Mouse (Mus musculus) MEL (cell line): Measurements from ENCODE around the gene Mpzl1. TPM values are rescaled to one million over a fixed set of nuclear protein-coding genes. Genes with fewer than 3 reads are reported as not detected.

ENCODE experiments used
- DNase-seq: peaks from one replicate; pipeline ENCODE4 v3.0.0; 2011; ENCODE audit warnings: low read depth, low spot score
- H3K27ac ChIP-seq: 2 replicates; pipeline ENCODE4 v1.5.1; 2012; ENCODE audit warnings: low read depth, mild to moderate bottlenecking, control low read depth, low read length, moderate library complexity; ENCODE audit not compliant: control insufficient read depth
- H3K27me3 ChIP-seq, 2 experiments: fragments of 150-350 bp in 1 of 2; sonication (generic) in 1 of 2; 2 replicates each; pipeline ENCODE4 v1.6.1; 2012; ENCODE audit warnings: low read length in 2 of 2, mild to moderate bottlenecking in 2 of 2, improper control_type of control experiment in 1 of 2, moderate library complexity in 1 of 2; ENCODE audit not compliant: insufficient read depth in 2 of 2, control insufficient read depth in 1 of 2
- H3K36me3 ChIP-seq, 2 experiments: 2 replicates each; pipeline ENCODE4 v1.6.1; 2012 to 2014; ENCODE audit warnings: low read length in 2 of 2, improper control_type of control experiment in 1 of 2, inconsistent platforms in 1 of 2, mild to moderate bottlenecking in 1 of 2; ENCODE audit not compliant: insufficient read depth in 2 of 2, control insufficient read depth in 1 of 2
- H3K4me1 ChIP-seq, 2 experiments: fragments of 150-350 bp in 1 of 2; sonication (generic) in 1 of 2; 2 replicates each; pipeline ENCODE4 v1.6.1; 2012; ENCODE audit warnings: low read length in 2 of 2, improper control_type of control experiment in 1 of 2, mild to moderate bottlenecking in 1 of 2; ENCODE audit not compliant: insufficient read depth in 2 of 2, control insufficient read depth in 1 of 2
- H3K4me3 ChIP-seq, 2 experiments: fragments of 150-350 bp in 1 of 2; sonication (generic) in 1 of 2; 2 replicates each; pipeline ENCODE4 v1.5.1; 2012; ENCODE audit warnings: low read depth in 2 of 2, low read length in 2 of 2, mild to moderate bottlenecking in 2 of 2, moderate library complexity in 2 of 2, control low read depth in 1 of 2, improper control_type of control experiment in 1 of 2; ENCODE audit not compliant: control insufficient read depth in 1 of 2, insufficient read depth in 1 of 2
- H3K79me2 ChIP-seq: 2 replicates; pipeline ENCODE4 v1.6.1; 2012; ENCODE audit warnings: mild to moderate bottlenecking, low read length, moderate library complexity; ENCODE audit not compliant: control insufficient read depth, poor library complexity, insufficient read depth
- H3K9ac ChIP-seq: 2 replicates; pipeline ENCODE4 v1.6.1; 2012; ENCODE audit warnings: low read depth, mild to moderate bottlenecking, control low read depth, low read length, moderate library complexity; ENCODE audit not compliant: control insufficient read depth, poor library complexity, severe bottlenecking
- H3K9me3 ChIP-seq: fragments of 150-350 bp; sonication (generic); replicated peaks from 2 replicates; pipeline ENCODE4 v1.6.1; 2012; ENCODE audit warnings: mild to moderate bottlenecking, low read length, improper control_type of control experiment, moderate library complexity; ENCODE audit not compliant: insufficient read depth
- ELF1 ChIP-seq: IDR thresholded peaks from 2 replicates; pipeline ENCODE4 v1.6.1; 2014; ENCODE audit warnings: low read depth, mild to moderate bottlenecking, inconsistent platforms, low read length, improper control_type of control experiment, moderate library complexity
- EP300 ChIP-seq, 2 experiments: IDR thresholded peaks; 2 replicates each; pipeline ENCODE4 v1.6.1; 2011; ENCODE audit warnings: improper control_type of control experiment in 2 of 2, low read length in 2 of 2, low read depth in 1 of 2, mild to moderate bottlenecking in 1 of 2
- ETS1 ChIP-seq: IDR thresholded peaks from 2 replicates; pipeline ENCODE4 v1.6.1; 2012; ENCODE audit warnings: low read depth, mild to moderate bottlenecking, inconsistent platforms, low read length, improper control_type of control experiment, moderate library complexity
- MXI1 ChIP-seq: IDR thresholded peaks from 2 replicates; pipeline ENCODE4 v1.6.1; 2011; ENCODE audit warnings: mild to moderate bottlenecking, low read depth, low read length, improper control_type of control experiment
- NELFE ChIP-seq: IDR thresholded peaks from 2 replicates; pipeline ENCODE4 v1.6.1; 2011; ENCODE audit warnings: low read depth, low read length, improper control_type of control experiment
- POLR2AphosphoS5 ChIP-seq: IDR thresholded peaks from 2 replicates; pipeline ENCODE4 v1.6.1; 2012; ENCODE audit warnings: low read depth, borderline replicate concordance, mild to moderate bottlenecking, inconsistent platforms, low read length, moderate library complexity, mixed read lengths
- UBTF ChIP-seq: IDR thresholded peaks from 2 replicates; pipeline ENCODE4 v1.6.1; 2012; ENCODE audit warnings: low read depth, mild to moderate bottlenecking, inconsistent platforms, low read length, improper control_type of control experiment, moderate library complexity, borderline replicate concordance; ENCODE audit not compliant: insufficient read depth
- ZKSCAN1 ChIP-seq: IDR thresholded peaks from 2 replicates; pipeline ENCODE4 v1.6.1; 2012; ENCODE audit warnings: low read depth, mild to moderate bottlenecking, inconsistent platforms, low read length, improper control_type of control experiment, moderate library complexity
- polyA plus RNA-seq, 2 experiments: library from polyadenylated mRNA; stranded (reverse) in 1 of 2; unstranded in 1 of 2; fragments of >175 nt in 1 of 2; fragments of >200 nt in 1 of 2; gene quantifications; 2 replicates each; pipeline versions ENCODE4 v1.2.1 to v1.2.4; 2012; ENCODE audit warnings: low replicate concordance in 2 of 2, low read depth in 1 of 2; ENCODE audit not compliant: insufficient read length in 2 of 2, insufficient read depth in 1 of 2, missing spikeins in 1 of 2
- total RNA-seq: library from RNA; depleted of rRNA; stranded (reverse); fragments of 300-350 nt; gene quantifications from 2 replicates; pipeline ENCODE4 v1.2.3, GENCODE M21; 2012; rRNA removed

Mpzl1 gene
- total and polyA plus RNA-seq, 3 experiments: 3.2 to 19.8 TPM; not detected in 1

- Histone ChIP-seq H3K4me3 (no peak overlapping the region), H3K27me3 (peaks cover 0 to 1% of the 10 kb centered on the region in 2 experiments; a peak in 2 of 4 replicates), H3K9me3 (no peaks in the 10 kb centered on the region), H3K27ac (no peak overlapping the region), H3K4me1 (no peaks in the 10 kb centered on the region), H3K9ac (no peak overlapping the region), H3K79me2 (no peaks in the 10 kb centered on the region), H3K36me3 (no peaks in the 10 kb centered on the region)
- TF ChIP-seq EP300 (IDR thresholded peaks at IDR 0.05; ENCODE audit: low read depth in 1 of 2, low read length in 2 of 2): no peak
- TF ChIP-seq ETS1: no peak
- no peak for TF ChIP-seq ZKSCAN1
- no peak for TF ChIP-seq MXI1
- TF ChIP-seq NELFE: no peak
- TF ChIP-seq ELF1: no peak
- TF ChIP-seq POLR2AphosphoS5: no peak
- no peak for TF ChIP-seq UBTF
- no peak for DNase-seq
These were observed 77.6 kb downstream of the Mpzl1 start for GRCm38 (mm10) chr1:165556711-165557110.

Other genes with a start within 250 kb of the Mpzl1 start
- 8.2 and 8.9 TPM in 2 replicates for gene Dcaf6, start 174.1 kb downstream of the Mpzl1 start, total RNA-seq
- 10 to 100 TPM in 1 of 2 experiments, not detected in 1; 17.1 TPM for gene Dcaf6, start 174.1 kb downstream of the Mpzl1 start, polyA plus RNA-seq
- gene Mpc2, start 173.9 kb downstream of the Mpzl1 start, total RNA-seq: 54.0 and 57.0 TPM in 2 replicates
- 10 to 100 TPM in 1 of 2 experiments, not detected in 1; 51.3 TPM for gene Mpc2, start 173.9 kb downstream of the Mpzl1 start, polyA plus RNA-seq
- gene Adcy10, start 149.4 kb downstream of the Mpzl1 start, total RNA-seq: not detected in 2 replicates
- gene Adcy10, start 149.4 kb downstream of the Mpzl1 start, polyA plus RNA-seq: not detected
- 19.0 and 23.2 TPM in 2 replicates for gene Rcsd1, start 75.2 kb upstream of the Mpzl1 start, total RNA-seq
- 10 to 100 TPM in 1 of 2 experiments, not detected in 1; 38.0 TPM for gene Rcsd1, start 75.2 kb upstream of the Mpzl1 start, polyA plus RNA-seq
- 83.6 and 105 TPM in 2 replicates for gene Creg1, start 129.2 kb upstream of the Mpzl1 start, total RNA-seq
- 100 to 1,000 TPM in 1 of 2 experiments, not detected in 1; 184 TPM for gene Creg1, start 129.2 kb upstream of the Mpzl1 start, polyA plus RNA-seq
- 1.3 and 1.5 TPM in 2 replicates for gene Cd247, start 154.1 kb upstream of the Mpzl1 start, total RNA-seq
- gene Cd247, start 154.1 kb upstream of the Mpzl1 start, polyA plus RNA-seq: 1 to 10 TPM in 1 of 2 experiments, not detected in 1; 1.7 TPM